Mouse (Mus musculus) kidney, embryonic 14.5 days (tissue): ENCODE measurements around the gene Olfr317. TPM values are rescaled to one million over a fixed set of nuclear protein-coding genes. Genes with fewer than 3 reads are reported as not detected.
"Not testable (repeated sequence)": the region's sequence is repeated elsewhere in the genome, so short reads cannot be mapped to it uniquely, and the experiment has no call there.

ENCODE experiments used
- ATAC-seq: fragments of 200-750 bp; cut with Nextera tagmentation; 2 replicates; pipeline ENCODE4 v1.8.0; 2017; ENCODE audit warnings: moderate number of reproducible peaks, mild to moderate bottlenecking, moderate TSS enrichment, moderate library complexity; ENCODE audit not compliant: low FRiP score, low TSS enrichment
- H3K27ac ChIP-seq: fragments of 300-500 bp; sonication (generic); 2 replicates; pipeline ENCODE4 v1.5.1; 2014; ENCODE audit warnings: low read depth, mild to moderate bottlenecking, low read length, moderate library complexity, mixed read lengths
- H3K27me3 ChIP-seq: fragments of 300-500 bp; sonication (generic); 2 replicates; pipeline ENCODE4 v1.6.1; 2014; ENCODE audit warnings: mild to moderate bottlenecking, low read length; ENCODE audit not compliant: control insufficient read depth, insufficient read depth
- H3K36me3 ChIP-seq: fragments of 300-500 bp; sonication (generic); 2 replicates; pipeline ENCODE4 v1.6.1; 2014; ENCODE audit warnings: low read length, mixed read lengths; ENCODE audit not compliant: control insufficient read depth, insufficient read depth
- H3K4me1 ChIP-seq: fragments of 300-500 bp; sonication (generic); 2 replicates; pipeline ENCODE4 v1.6.1; 2014; ENCODE audit warnings: low read length, mixed read lengths; ENCODE audit not compliant: control insufficient read depth, insufficient read depth
- H3K4me2 ChIP-seq: fragments of 300-500 bp; sonication (generic); replicated peaks from 2 replicates; pipeline ENCODE4 v1.6.1; 2014; ENCODE audit warnings: low read depth, mild to moderate bottlenecking, low read length
- H3K4me3 ChIP-seq: fragments of 300-500 bp; sonication (generic); 2 replicates; pipeline ENCODE4 v1.5.1; 2014; ENCODE audit warnings: mild to moderate bottlenecking, low read length
- H3K9ac ChIP-seq: fragments of 300-500 bp; sonication (generic); 2 replicates; pipeline ENCODE4 v1.6.1; 2014; ENCODE audit warnings: low read depth, mild to moderate bottlenecking, low read length, moderate library complexity
- H3K9me3 ChIP-seq: fragments of 300-500 bp; sonication (generic); 2 replicates; pipeline ENCODE4 v1.6.1; 2016; ENCODE audit warnings: low read length; ENCODE audit not compliant: control insufficient read depth
- WGBS: fragments of 180-500 bp; shearing (Covaris S2); extraction: QIAGEN DNeasy Blood & Tissue Kit; methylation state at CpG from one replicate; pipeline ENCODE4 v1.1.7; 2014; 5-methylcytosine and 5-hydroxymethylcytosine counted together
- polyA plus RNA-seq: library from polyadenylated mRNA; unstranded; fragments of >200 nt; fragmentation: Nextera tagmentation; extraction: Ambion mirVana; gene quantifications from 2 replicates; pipeline ENCODE4 v1.2.1, GENCODE M21; 2014

Gene Olfr317
- not detected in 2 replicates for polyA plus RNA-seq

- Histone ChIP-seq H3K9me3 (no peaks in the 10 kb centered on the region), H3K27me3 (no peaks in the 10 kb centered on the region), H3K4me2 (no peak within 1 kb of the TSS), H3K4me1 (no peaks in the 10 kb centered on the region), H3K9ac (no peak within 1 kb of the TSS), H3K27ac (no peak within 1 kb of the TSS), H3K4me3 (no peak within 1 kb of the TSS), H3K36me3 (no peaks in the 10 kb centered on the region)
- ATAC-seq = no peak
- WGBS = 76% methylated on average over 4 of the region's 4 CpGs
Observed at GRCm38 (mm10) chr11:58738792-58739262, at the start of gene Olfr317. Gene Olfr317 (minus strand): TSS chr11:58739212.

GRCm38 (mm10) chr11:58788346-58788745 lies 49.3 kb upstream of the Olfr317 start:
- Histone ChIP-seq H3K36me3 (no peaks in the 10 kb centered on the region), H3K27ac (no peak overlapping the region), H3K9me3 (no peaks in the 10 kb centered on the region), H3K27me3 (no peaks in the 10 kb centered on the region), H3K4me1 (no peaks in the 10 kb centered on the region), H3K4me3 (no peak overlapping the region), H3K4me2 (no peak overlapping the region), H3K9ac (no peak overlapping the region)
- no peak for ATAC-seq
- 81% methylated on average over 8 of the region's 8 CpGs for WGBS

- Histone ChIP-seq H3K4me1 (no peaks in the 10 kb centered on the region), H3K4me3 (no peak overlapping the region), H3K9ac (no peak overlapping the region), H3K36me3 (no peaks in the 10 kb centered on the region), H3K4me2 (no peak overlapping the region), H3K27ac (no peak overlapping the region), H3K27me3 (no peaks in the 10 kb centered on the region), H3K9me3 (no peaks in the 10 kb centered on the region)
- no peak for ATAC-seq
- WGBS = 90% methylated on average over 10 of the region's 10 CpGs
Observed at GRCm38 (mm10) chr11:58787651-58788050, 48.6 kb upstream of the Olfr317 start.

DNA sequence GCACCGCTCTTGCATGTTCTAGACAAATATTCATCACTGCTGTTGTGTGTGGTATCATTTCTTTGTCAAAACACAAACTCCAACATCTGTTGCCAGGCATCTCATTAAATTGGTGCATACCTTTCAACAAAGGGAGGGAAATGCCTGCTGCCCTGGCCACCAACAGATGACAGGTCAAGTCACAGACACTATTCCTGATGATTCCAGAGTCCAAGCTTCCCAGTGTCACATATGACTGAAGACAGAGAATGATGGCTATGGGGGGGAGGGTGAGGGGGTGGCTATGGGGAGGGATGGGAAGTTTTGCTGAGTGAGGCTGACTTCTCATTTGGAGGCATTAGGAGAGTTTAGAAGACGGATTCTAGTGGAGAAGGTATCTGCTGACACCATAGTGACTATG lies 45.2 kb upstream of the Olfr317 start:
- H3K4me2 ChIP-seq = no peak overlapping the region
- no peak overlapping the region for H3K9ac ChIP-seq
- WGBS = 84% methylated on average over 2 of the region's 2 CpGs
- no peaks in the 10 kb centered on the region for H3K4me1 ChIP-seq
- ATAC-seq = no peak
- H3K27ac ChIP-seq = no peak overlapping the region
- H3K36me3 ChIP-seq = no peaks in the 10 kb centered on the region
- no peaks in the 10 kb centered on the region for H3K9me3 ChIP-seq
- no peaks in the 10 kb centered on the region for H3K27me3 ChIP-seq
- no peak overlapping the region for H3K4me3 ChIP-seq

DNA sequence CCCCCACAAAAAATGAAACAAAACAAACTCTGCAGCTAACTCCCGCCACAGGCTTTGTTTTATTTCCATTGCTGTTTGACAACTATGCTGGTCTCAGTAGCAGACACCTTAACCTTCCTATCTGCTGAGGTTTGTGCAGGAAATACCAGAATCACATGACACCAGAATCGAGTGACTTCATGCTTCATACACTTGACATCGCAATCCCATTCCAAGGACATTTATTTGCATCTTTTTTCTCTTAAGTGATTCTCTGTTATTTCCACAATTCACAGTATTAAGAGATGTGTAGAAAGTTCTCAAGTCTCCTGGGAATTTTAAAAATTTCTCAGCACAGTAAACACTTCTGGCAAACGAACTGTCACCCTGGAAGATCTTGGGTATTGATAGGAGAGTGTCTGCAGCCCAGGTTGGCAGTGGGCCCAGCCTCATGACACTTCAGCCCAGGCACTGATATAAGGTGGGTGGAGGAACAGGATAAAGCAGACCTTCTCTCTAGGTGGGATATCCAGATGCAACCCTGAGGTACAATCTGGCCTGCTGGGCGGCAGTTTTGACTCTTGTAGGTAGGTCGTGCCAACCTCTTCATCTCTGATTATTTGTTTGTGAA lies 43.6 kb upstream of the Olfr317 start, which contains the start of gene Olfr314:
Gene Olfr314, plus strand, starts transcription at position 473 of the 610 bp plus-strand sequence.
- H3K27me3 ChIP-seq = no peaks in the 10 kb centered on the region
- WGBS = 77% methylated on average over 6 of the region's 6 CpGs
- H3K27ac ChIP-seq = no peak within 1 kb of the TSS
- no peaks in the 10 kb centered on the region for H3K9me3 ChIP-seq
- H3K4me3 ChIP-seq = no peak within 1 kb of the TSS
- no peaks in the 10 kb centered on the region for H3K36me3 ChIP-seq
- H3K4me2 ChIP-seq = no peak within 1 kb of the TSS
- no peak for ATAC-seq
- H3K9ac ChIP-seq = no peak within 1 kb of the TSS
- H3K4me1 ChIP-seq = no peaks in the 10 kb centered on the region

GRCm38 (mm10) chr11:58772888-58773287 lies 33.9 kb upstream of the Olfr317 start, which contains the start of gene Olfr315:
Gene Olfr315 (plus strand): TSS chr11:58773188.
- Histone ChIP-seq H3K27me3 (no peaks in the 10 kb centered on the region), H3K9ac (no peak within 1 kb of the TSS), H3K36me3 (no peaks in the 10 kb centered on the region), H3K4me2 (no peak within 1 kb of the TSS), H3K4me3 (no peak within 1 kb of the TSS), H3K4me1 (no peaks in the 10 kb centered on the region), H3K27ac (no peak within 1 kb of the TSS), H3K9me3 (no peaks in the 10 kb centered on the region)
- ATAC-seq = no peak

DNA sequence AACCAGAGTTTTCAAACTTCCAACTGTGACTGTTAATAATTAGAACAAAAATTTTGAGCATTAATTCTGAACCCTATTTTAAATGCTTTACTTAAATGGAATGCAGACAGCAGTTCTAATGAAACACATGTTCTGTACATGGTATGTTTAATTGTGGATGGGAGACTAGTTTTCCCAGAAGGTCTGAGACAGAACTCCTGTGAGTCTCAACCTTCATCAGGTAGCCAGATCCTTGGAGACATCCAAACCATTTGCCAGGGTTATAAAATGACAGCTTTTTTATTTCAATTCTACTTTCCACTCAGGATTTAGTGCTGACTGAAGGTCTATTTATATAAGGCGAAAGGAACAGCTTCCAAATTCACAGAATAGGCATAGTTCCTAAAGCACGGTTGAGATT lies 13.4 kb upstream of the Olfr317 start, which contains the start of gene Olfr316:
Gene Olfr316, plus strand, starts transcription at position 301 of the 400 bp plus-strand sequence.
- Histone ChIP-seq H3K4me2 (no peak within 1 kb of the TSS), H3K9me3 (no peaks in the 10 kb centered on the region), H3K4me3 (no peak within 1 kb of the TSS), H3K9ac (no peak within 1 kb of the TSS), H3K36me3 (no peaks in the 10 kb centered on the region), H3K27me3 (no peaks in the 10 kb centered on the region), H3K4me1 (no peaks in the 10 kb centered on the region), H3K27ac (no peak within 1 kb of the TSS)
- no peak for ATAC-seq
- 84% methylated on average over 2 of the region's 2 CpGs for WGBS

DNA sequence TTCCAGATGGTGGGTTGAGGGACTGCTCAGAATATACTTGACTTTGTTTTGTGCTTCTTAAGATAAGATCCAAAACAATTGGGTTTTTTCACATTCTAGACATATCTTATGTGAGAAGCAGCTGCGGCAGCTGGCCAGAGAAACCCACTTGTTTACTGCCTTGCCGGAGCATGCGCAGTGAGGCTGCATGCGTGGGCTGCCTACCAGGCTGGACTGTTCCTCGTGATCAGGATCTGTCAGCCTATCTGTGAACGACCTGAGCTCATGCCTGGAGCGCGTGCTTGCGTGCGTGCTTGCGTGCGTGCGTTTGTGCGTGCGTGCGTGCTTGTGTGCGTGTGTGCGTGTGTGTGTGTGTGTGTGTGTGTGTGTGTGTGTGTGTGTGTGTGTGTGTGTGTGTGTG lies 12.1 kb upstream of the Olfr317 start:
- not testable (repeated sequence) for H3K4me2 ChIP-seq, H3K9me3 ChIP-seq, H3K9ac ChIP-seq, H3K4me3 ChIP-seq, H3K36me3 ChIP-seq, ATAC-seq, H3K4me1 ChIP-seq, H3K27me3 ChIP-seq, H3K27ac ChIP-seq
- WGBS = 90% methylated on average over 18 of the region's 18 CpGs

GRCm38 (mm10) chr11:58733372-58733771 lies 5.6 kb downstream of the Olfr317 start:
- ATAC-seq = no peak
- Histone ChIP-seq H3K9ac (no peak overlapping the region), H3K4me1 (no peaks in the 10 kb centered on the region), H3K27ac (no peak overlapping the region), H3K4me3 (no peak overlapping the region), H3K36me3 (no peaks in the 10 kb centered on the region), H3K9me3 (no peaks in the 10 kb centered on the region), H3K27me3 (no peaks in the 10 kb centered on the region), H3K4me2 (no peak overlapping the region)
- 63% methylated on average over 3 of the region's 3 CpGs for WGBS
